Mouse (Mus musculus): ENCODE measurements around the gene Gpr75. TPM values are rescaled to one million over a fixed set of nuclear protein-coding genes. Genes with fewer than 3 reads are reported as not detected.

Gpr75 gene
- total RNA-seq (2017), result not detected in 3 replicates

DNA sequence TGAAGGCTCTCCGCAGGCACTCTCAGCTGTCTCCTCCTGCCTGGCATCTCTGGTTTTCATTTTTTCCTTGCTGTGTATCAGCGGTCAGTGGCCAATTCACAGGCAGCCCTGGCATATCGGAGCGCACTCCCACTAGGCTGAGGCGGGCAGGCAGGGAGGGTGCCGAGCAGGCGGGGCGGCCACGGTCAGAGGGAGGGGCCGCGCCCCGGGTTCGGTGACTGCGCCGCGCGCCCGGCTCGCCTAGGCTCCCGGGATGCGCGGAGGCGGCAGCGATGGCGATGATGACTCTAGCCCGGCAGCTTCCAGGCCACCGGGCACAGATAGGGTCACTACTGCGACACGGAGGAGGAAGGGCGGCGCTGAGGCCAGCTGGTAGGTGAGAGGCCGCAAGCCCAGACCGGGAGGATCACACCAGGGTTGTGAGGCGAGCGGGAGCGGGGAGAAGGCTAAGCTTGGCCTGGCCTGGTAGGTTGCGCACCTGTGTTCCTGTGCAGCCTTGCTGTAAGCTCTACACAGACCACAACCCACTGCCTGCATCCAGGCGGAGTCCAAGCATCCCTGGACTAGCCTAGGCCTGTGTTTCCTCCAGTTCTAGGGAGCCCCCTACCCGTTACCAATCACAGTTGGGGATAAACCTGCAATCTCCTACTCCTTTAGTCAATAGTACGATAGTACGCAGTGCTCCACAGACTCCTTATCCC lies at the start of gene Gpr75, which contains the start of gene Asb3:
TSS of gene Gpr75 (plus strand) at position 188 of the 701 bp plus-strand sequence.
TSS of gene Asb3 (plus strand) at position 246 of the 701 bp plus-strand sequence.
- ATAC-seq (replicated peaks; ENCODE audit: insufficient number of reproducible peaks, low FRiP score, low TSS enrichment, poor library complexity, severe bottlenecking), result no peak

DNA sequence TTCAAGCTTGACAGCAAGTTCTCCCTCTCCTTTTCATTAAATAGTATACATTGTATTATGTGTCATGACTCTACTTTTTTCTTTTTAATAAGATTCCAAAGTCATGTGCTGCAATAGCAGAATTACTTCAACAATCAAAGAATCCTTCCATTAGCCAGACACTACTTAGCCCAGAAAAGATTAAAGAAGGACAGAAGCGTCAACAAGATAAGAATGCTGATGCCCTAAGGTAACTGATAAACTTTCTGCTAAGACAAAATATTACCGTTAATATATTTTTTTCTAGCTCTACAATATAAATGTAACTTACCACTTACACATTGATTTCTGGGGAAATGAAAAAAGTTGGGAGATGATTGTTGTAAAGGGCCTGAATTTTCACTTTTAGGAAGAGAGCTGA lies 46.4 kb upstream of the Gpr75 start:
- no peak for ATAC-seq (replicated peaks; ENCODE audit: insufficient number of reproducible peaks, low FRiP score, low TSS enrichment, poor library complexity, severe bottlenecking)

DNA sequence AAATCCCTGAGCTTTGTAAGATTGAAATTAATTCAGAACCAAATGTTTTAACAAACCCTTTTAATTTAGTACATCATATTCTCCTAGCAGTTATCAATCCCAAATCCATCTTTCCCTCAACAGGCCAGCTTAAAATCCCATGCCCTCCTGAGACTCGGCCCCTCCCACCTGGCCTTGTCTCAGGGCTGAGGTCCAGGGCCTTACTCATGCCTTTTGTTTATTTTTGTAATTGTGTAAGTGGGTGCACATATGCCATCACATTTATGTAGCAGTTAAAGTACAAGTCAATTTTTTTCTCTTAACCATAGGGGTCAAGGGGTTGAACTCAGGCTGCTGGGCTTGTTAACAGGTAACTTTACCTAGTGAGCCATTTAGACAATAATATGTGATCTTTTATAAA lies 40.8 kb upstream of the Gpr75 start:
- no peak for ATAC-seq (replicated peaks; ENCODE audit: insufficient number of reproducible peaks, low FRiP score, low TSS enrichment, poor library complexity, severe bottlenecking)

DNA sequence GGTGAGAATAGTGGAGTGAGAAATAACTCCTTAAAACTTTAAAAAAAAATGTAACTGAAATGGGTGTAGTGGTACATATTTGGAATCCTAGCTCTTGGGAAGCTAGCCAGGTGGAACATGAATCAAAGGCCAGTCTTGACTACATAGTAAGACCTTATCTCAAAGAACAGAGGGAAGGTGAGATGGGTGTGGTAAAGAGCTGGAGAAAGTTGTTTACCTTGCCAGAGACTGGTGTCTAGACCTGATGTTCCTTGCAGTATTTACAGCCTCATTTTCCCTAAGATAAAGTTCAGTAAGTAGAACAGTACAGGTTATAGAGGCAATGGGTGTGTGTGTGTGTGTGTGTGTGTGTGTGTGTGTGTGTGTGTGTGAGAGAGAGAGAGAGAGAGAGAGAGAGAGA lies 12.7 kb upstream of the Gpr75 start:
- no peak for ATAC-seq (replicated peaks; ENCODE audit: insufficient number of reproducible peaks, low FRiP score, low TSS enrichment, poor library complexity, severe bottlenecking)

DNA sequence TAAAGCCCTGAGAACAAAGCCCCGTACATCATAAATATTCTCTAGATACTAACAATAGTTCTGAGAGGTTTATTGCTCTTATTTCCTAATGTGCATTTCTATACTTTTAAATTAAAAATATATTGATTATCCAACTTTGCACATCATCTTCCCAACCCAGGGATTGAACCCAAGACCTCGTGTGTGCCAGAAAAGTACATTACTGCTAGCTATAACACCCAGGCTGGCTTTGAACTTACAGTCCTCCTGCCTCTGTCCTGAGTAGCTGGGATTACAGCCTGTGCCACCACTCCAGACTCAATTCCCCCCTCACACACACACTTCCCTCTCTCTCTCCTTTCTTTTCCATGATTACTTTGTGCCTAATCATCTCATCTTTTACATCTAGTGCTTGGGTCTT lies 3.0 kb downstream of the Gpr75 start:
- ATAC-seq (replicated peaks; ENCODE audit: insufficient number of reproducible peaks, low FRiP score, low TSS enrichment, poor library complexity, severe bottlenecking), result no peak

DNA sequence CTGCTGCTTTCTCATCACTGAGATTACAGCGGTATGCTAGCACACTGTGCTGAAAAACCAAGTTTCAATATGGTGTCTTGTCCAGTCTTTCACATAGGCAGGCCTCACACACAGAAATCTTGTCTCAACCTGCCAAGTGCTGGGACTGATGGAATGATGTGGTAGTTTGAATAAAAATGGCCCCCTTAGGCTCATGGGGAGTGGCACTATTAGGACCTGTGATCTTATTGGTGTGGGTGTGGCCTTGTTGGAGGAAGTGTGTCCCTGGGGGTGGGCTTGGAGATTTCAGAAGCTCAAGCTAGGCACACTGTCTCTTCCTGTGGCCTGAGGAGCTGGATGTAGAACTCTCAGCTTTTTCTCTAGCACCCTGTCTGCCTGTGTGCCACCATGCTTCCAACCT lies 11.0 kb downstream of the Gpr75 start:
- no peak for ATAC-seq (replicated peaks; ENCODE audit: insufficient number of reproducible peaks, low FRiP score, low TSS enrichment, poor library complexity, severe bottlenecking)

DNA sequence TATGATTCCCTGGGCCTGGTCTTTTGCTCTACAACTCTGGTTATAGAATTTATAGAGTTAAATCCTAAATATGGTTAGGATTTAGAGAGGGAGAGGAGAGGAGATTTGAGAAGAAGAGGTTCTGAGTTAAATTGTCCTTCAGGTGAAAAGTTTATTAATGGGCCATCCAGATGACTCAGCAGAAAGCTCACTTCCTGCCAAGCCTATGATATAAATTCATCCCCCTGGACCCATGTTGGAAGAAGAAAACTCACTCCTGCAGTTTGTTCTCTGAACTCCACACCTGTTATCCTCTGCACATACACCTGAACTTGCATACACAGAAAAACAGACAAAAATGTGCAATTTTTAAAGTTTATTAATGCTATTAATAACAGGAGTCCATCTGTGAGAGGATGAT lies 14.2 kb downstream of the Gpr75 start:
- no peak for ATAC-seq (replicated peaks; ENCODE audit: insufficient number of reproducible peaks, low FRiP score, low TSS enrichment, poor library complexity, severe bottlenecking)

DNA sequence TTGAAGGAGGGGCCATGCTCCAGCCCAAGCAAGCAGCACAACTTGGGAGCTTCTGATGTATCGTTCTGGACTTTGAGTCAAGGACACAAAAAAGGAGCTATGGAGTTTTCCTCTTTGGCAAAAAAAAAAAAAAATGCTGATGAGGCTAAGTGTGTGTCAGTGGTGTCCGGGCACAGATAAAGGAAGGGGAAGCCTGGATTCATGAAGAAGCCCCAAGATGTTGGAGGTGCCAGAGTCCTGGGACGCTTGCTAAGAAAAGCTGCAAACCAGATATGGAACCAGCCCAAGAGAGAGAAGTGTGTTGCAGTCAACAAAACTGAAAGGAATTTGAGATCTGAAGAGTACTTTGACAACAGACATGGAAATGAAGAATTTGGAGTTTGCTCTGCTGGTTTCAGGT lies 27.2 kb downstream of the Gpr75 start:
- no peak for ATAC-seq (replicated peaks; ENCODE audit: insufficient number of reproducible peaks, low FRiP score, low TSS enrichment, poor library complexity, severe bottlenecking)

DNA sequence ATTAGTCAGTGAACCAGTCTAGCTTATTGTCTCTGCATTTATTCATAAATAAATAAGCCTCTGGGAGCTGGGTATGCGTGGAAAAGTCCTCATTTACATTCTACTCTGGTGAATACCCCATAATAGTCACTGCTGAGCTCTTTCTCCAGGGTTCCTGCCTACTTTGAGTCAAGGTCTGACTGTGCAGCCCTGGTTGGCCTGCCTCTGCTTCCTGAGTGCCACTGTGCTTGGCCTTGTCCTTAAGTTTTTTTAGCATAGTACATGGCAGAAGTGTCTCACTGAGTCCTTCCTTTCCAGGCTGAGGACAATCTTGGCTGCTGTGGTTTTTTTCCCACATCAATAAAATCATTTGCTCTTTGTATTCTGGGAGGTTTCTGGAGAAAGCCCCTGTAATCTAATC lies 35.5 kb downstream of the Gpr75 start:
- no peak for ATAC-seq (replicated peaks; ENCODE audit: insufficient number of reproducible peaks, low FRiP score, low TSS enrichment, poor library complexity, severe bottlenecking)

DNA sequence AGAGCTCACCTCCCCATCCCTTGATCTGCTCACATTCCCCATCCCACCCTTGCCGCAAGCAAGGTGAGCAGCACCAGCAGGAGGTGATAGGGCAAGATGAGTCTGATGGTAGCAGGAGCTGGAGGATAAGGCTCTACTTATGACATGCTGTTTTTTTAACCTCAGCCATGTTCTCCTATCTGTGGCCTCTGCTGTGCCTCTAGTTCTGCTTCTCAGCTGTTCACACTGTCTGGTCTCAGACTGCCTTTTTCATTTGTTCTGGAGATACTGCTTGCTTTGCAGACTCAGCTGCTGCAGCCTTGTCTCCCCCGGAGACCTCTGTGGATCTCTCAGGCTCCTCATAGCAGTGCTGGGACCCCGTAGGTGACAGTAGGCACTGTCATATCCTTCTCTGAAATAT lies 38.1 kb downstream of the Gpr75 start:
- no peak for ATAC-seq (replicated peaks; ENCODE audit: insufficient number of reproducible peaks, low FRiP score, low TSS enrichment, poor library complexity, severe bottlenecking)

DNA sequence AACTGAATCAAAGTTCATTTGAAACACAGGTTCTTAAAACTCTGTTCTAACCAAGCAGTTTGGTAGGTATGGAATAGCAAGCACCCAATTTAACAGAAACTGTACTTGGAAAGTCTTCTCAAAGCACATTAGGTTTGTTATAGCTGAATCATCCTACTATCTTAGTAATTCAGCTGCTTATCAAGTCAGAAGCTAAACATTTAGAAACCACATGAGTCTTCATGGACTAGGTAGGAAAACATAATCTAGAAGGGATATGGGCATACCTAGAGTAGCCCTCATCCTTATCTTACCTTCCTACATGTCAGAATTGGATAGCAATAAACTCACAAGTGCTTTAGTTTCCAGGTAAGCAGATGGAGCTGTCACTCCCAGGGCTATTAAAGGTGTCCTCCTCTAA lies 42.9 kb downstream of the Gpr75 start:
- no peak for ATAC-seq (replicated peaks; ENCODE audit: insufficient number of reproducible peaks, low FRiP score, low TSS enrichment, poor library complexity, severe bottlenecking)

DNA sequence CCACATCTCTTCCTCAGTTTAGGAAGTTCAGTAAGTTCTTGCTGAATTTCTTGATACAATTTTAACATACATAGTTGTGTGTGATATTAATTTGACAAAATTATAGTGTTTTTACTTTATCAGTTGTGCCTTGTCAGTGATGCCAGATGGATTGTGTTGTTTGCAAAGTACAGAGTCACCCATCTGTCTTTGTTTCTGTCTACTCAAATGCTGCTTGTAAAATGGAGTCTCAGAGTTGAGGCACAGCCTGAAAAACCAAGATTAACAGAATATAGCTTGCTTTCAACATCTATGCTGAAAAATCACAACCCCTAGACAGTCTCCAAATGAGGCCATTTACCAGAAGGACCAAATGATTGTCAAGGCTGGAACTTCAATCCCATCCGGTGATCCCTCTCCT lies 43.3 kb downstream of the Gpr75 start:
- no peak for ATAC-seq (replicated peaks; ENCODE audit: insufficient number of reproducible peaks, low FRiP score, low TSS enrichment, poor library complexity, severe bottlenecking)

Other genes starting within 250 kb of the Gpr75 start
- 3.0 to 7.5 TPM (median 3.7 TPM) in 3 replicates for gene Acyp2, start 235.8 kb upstream of the Gpr75 start, total RNA-seq (2017)
- 58.8 to 80.2 TPM (median 59.9 TPM) in 3 replicates for gene Psme4, start 113.6 kb upstream of the Gpr75 start, total RNA-seq (2017)
- gene Asb3, start 58 bp downstream of the Gpr75 start, total RNA-seq (2017), result 24.0 to 45.3 TPM (median 24.3 TPM) in 3 replicates
- 9.1 to 29.0 TPM (median 11.2 TPM) in 3 replicates for gene Erlec1, start 69.0 kb downstream of the Gpr75 start, total RNA-seq (2017)
- gene Chac2, start 101.0 kb downstream of the Gpr75 start, total RNA-seq (2017), result 10.5 to 18.8 TPM (median 13.8 TPM) in 3 replicates